In genomic region chr5:143674576-143674975, GRCm38 (mm10) we compare ENCODE assay signal across 15 mouse cellular contexts. TPM values are rescaled to one million over a fixed set of nuclear protein-coding genes. Genes with fewer than 3 reads are reported as not detected.
DNase-seq lines count a peak whose midpoint lies in the region; ATAC-seq and TF ChIP-seq lines count a peak whose summit lies in the region.
"Had no signal": no experiment of that assay in that cellular context is flagged by ENCODE, and none has a peak within 500 bp of the region (broad histone marks: within the 10 kb centered on the region; RNA-seq: fewer than 3 reads in every experiment).

No protein-coding gene starts in this region.

- 43% methylated on average over 5 of the region's 5 CpGs for WGBS in kidney, postnatal 0 days
- 85% methylated on average over 5 of the region's 5 CpGs for WGBS in forebrain, embryonic 12.5 days

- no peak overlapping the region for H3K4me3 ChIP-seq in kidney, postnatal 0 days (replicated peaks; ENCODE audit: low read depth, low read length)
- no peak overlapping the region for H3K4me3 ChIP-seq in forebrain, embryonic 12.5 days (replicated peaks)
- H3K4me3 ChIP-seq: embryonic facial prominence, embryonic 12.5 days; gastrocnemius, adult 2 months; heart, embryonic 10.5 days had no signal

- ATAC-seq in kidney, postnatal 0 days (replicated peaks; ENCODE audit: low FRiP score, low read depth), result peak; percentile 43; the same call in 1 of the 2 replicates
- peak; percentile 30; the same call in 1 of the 2 replicates for ATAC-seq in granulocyte monocyte progenitor cell, adult 5-6 weeks (replicated peaks; ENCODE audit: poor library complexity, severe bottlenecking)
- ATAC-seq in forebrain, embryonic 12.5 days (ENCODE audit: low FRiP score), result no peak
- ATAC-seq: forebrain, embryonic 14.5 days had no signal

- peak; percentile 68 for DNase-seq in kidney, postnatal 0 days (ENCODE audit: low spot score)
- DNase-seq in kidney, adult 18-20 months, result no peak
- DNase-seq in 416B (ENCODE audit: low read depth) (peak; percentile 57), MN1 (ENCODE audit: low spot score) (peak; percentile 23)
- no peak for DNase-seq in cerebellum, postnatal 36 days
- DNase-seq: cerebellum, postnatal 10 days; gastrocnemius, adult 2 months; heart, postnatal 36 days; spleen, adult 18-20 months; thymus, postnatal 14 days had no signal

- no peak overlapping the region for H3K9ac ChIP-seq in kidney, postnatal 0 days (ENCODE audit: low read depth, low read length)
- no peak overlapping the region for H3K9ac ChIP-seq in forebrain, embryonic 12.5 days
- H3K9ac ChIP-seq: embryonic facial prominence, embryonic 12.5 days had no signal

- no peak for TF ChIP-seq CTCF in kidney, postnatal 0 days (IDR thresholded peaks at IDR 0.05; ENCODE audit: low read depth)

- no peak overlapping the region for H3K4me2 ChIP-seq in kidney, postnatal 0 days (ENCODE audit: low read length)
- H3K4me2 ChIP-seq in forebrain, embryonic 12.5 days, result no peak overlapping the region
- H3K4me2 ChIP-seq: embryonic facial prominence, embryonic 12.5 days had no signal

- no peaks in the 10 kb centered on the region for H3K36me3 ChIP-seq in kidney, postnatal 0 days (ENCODE audit: insufficient read depth, low read length)
- H3K36me3 ChIP-seq in forebrain, embryonic 12.5 days (replicated peaks), result no peaks in the 10 kb centered on the region
- H3K36me3 ChIP-seq: embryonic facial prominence, embryonic 12.5 days; heart, embryonic 10.5 days had no signal

- H3K27ac ChIP-seq in kidney, postnatal 0 days, result no peak overlapping the region
- H3K27ac ChIP-seq in forebrain, embryonic 12.5 days, result no peak overlapping the region
- H3K27ac ChIP-seq: embryonic facial prominence, embryonic 12.5 days; gastrocnemius, adult 2 months; heart, embryonic 10.5 days had no signal

- no peaks in the 10 kb centered on the region for H3K27me3 ChIP-seq in kidney, postnatal 0 days (ENCODE audit: insufficient read depth, low read length)
- H3K27me3 ChIP-seq in forebrain, embryonic 12.5 days, result no peaks in the 10 kb centered on the region
- H3K27me3 ChIP-seq: embryonic facial prominence, embryonic 12.5 days had no signal

- peaks cover 34% of the 10 kb centered on the region for H3K4me1 ChIP-seq in kidney, postnatal 0 days (replicated peaks; ENCODE audit: insufficient read depth, low read length)
- H3K4me1 ChIP-seq in forebrain, embryonic 12.5 days, result no peaks in the 10 kb centered on the region

- no peaks in the 10 kb centered on the region for H3K9me3 ChIP-seq in kidney, postnatal 0 days (replicated peaks; ENCODE audit: low read length)
- no peaks in the 10 kb centered on the region for H3K9me3 ChIP-seq in forebrain, embryonic 12.5 days
- H3K9me3 ChIP-seq: embryonic facial prominence, embryonic 12.5 days; heart, embryonic 10.5 days had no signal

RNA-seq across cellular contexts. Expression of gene Cyth3, which starts 52.3 kb away (rescaled TPM):
- polyA plus RNA-seq in kidney, postnatal 0 days (2015; fragmentation: Nextera tagmentation; extraction: Ambion mirVana), result 74.3 and 76.7 TPM in 2 replicates
- total RNA-seq in granulocyte monocyte progenitor cell, adult 5-6 weeks (2014; fragmentation: Nextera tagmentation), result 3.7 and 3.8 TPM in 2 replicates
- total RNA-seq in granulocyte monocyte progenitor cell, adult 5-6 weeks (2017), result 4.4 and 5.1 TPM in 2 replicates
- 25.7 and 27.8 TPM in 2 replicates for polyA plus RNA-seq in forebrain, embryonic 12.5 days (2016; fragmentation: Nextera tagmentation; extraction: Ambion mirVana)

RNA-seq across cellular contexts. Expression of gene Usp42, which starts 57.5 kb away (rescaled TPM):
- polyA plus RNA-seq in kidney, postnatal 0 days (2015; fragmentation: Nextera tagmentation; extraction: Ambion mirVana), result 12.9 and 13.1 TPM in 2 replicates
- total RNA-seq in granulocyte monocyte progenitor cell, adult 5-6 weeks (2014; fragmentation: Nextera tagmentation), result 15.4 and 19.0 TPM in 2 replicates
- 10.4 and 13.4 TPM in 2 replicates for total RNA-seq in granulocyte monocyte progenitor cell, adult 5-6 weeks (2017)
- 33.0 and 34.5 TPM in 2 replicates for polyA plus RNA-seq in forebrain, embryonic 12.5 days (2016; fragmentation: Nextera tagmentation; extraction: Ambion mirVana)

Comparison
In these comparisons a context has a peak if more than half of its experiments do, and no peak if none do; other contexts are left out.
1. DNase-seq: peak in kidney, postnatal 0 days (single experiment), 416B (single experiment) and MN1 (single experiment); none in kidney, adult 18-20 months (single experiment) and cerebellum, postnatal 36 days (0 of 2).